Mouse (Mus musculus) liver, embryonic 12.5 days (tissue): ENCODE results near the gene Slc35b2. TPM values are rescaled to one million over a fixed set of nuclear protein-coding genes. Genes with fewer than 3 reads are reported as not detected.
A peak's percentile ranks its signal among the peaks of the same experiment; 100 is the strongest.

Source experiments
- ATAC-seq: fragments of 200-750 bp; cut with Nextera tagmentation; 2 replicates; pipeline ENCODE4 v1.8.0; 2017; ENCODE audit warnings: moderate number of reproducible peaks, mild to moderate bottlenecking, moderate library complexity
- H3K27ac ChIP-seq: fragments of 300-500 bp; sonication (generic); 2 replicates; pipeline ENCODE4 v1.5.1; 2016; ENCODE audit warnings: mild to moderate bottlenecking
- H3K27me3 ChIP-seq: fragments of 300-500 bp; sonication (generic); replicated peaks from 2 replicates; pipeline ENCODE4 v1.6.1; 2016; ENCODE audit warnings: mild to moderate bottlenecking, moderate library complexity
- H3K36me3 ChIP-seq: fragments of 300-500 bp; sonication (generic); 2 replicates; pipeline ENCODE4 v1.6.1; 2016; ENCODE audit warnings: mild to moderate bottlenecking, moderate library complexity
- H3K4me1 ChIP-seq: fragments of 300-500 bp; sonication (generic); 2 replicates; pipeline ENCODE4 v1.6.1; 2016
- H3K4me2 ChIP-seq: fragments of 300-500 bp; sonication (generic); 2 replicates; pipeline ENCODE4 v1.6.1; 2016; ENCODE audit warnings: mild to moderate bottlenecking, moderate library complexity
- H3K4me3 ChIP-seq: fragments of 300-500 bp; sonication (generic); 2 replicates; pipeline ENCODE4 v1.5.1; 2016; ENCODE audit warnings: mild to moderate bottlenecking, moderate library complexity
- H3K9ac ChIP-seq: fragments of 300-500 bp; sonication (generic); 2 replicates; pipeline ENCODE4 v1.6.1; 2016; ENCODE audit warnings: mild to moderate bottlenecking, moderate library complexity
- H3K9me3 ChIP-seq: fragments of 300-500 bp; sonication (generic); replicated peaks from 2 replicates; pipeline ENCODE4 v1.6.1; 2016; ENCODE audit warnings: mild to moderate bottlenecking, moderate library complexity
- WGBS: fragments of 180-500 bp; shearing (Covaris S2); methylation state at CpG from one replicate; pipeline ENCODE4 v1.1.7; 2016; ENCODE audit not compliant: insufficient replicate concordance; 5-methylcytosine and 5-hydroxymethylcytosine counted together
- polyA plus RNA-seq: library from polyadenylated mRNA; unstranded; fragments of >200 nt; fragmentation: Nextera tagmentation; extraction: Ambion mirVana; gene quantifications from 2 replicates; pipeline ENCODE4 v1.2.1, GENCODE M21; 2016

Slc35b2 gene
- polyA plus RNA-seq, 1 experiment from 2014 or later, result 72.5 TPM

GRCm38 (mm10) chr17:45599446-45600242 lies 36.0 kb downstream of the Slc35b2 start, which contains the start of gene Slc29a1:
Gene Slc29a1, minus strand, starts transcription at chr17:45599606.
- Histone ChIP-seq H3K4me1 (peaks cover 82% of the 10 kb centered on the region), H3K36me3 (no peaks in the 10 kb centered on the region), H3K4me3 (peak within 1 kb of the TSS; percentile 50), H3K9me3 (no peaks in the 10 kb centered on the region), H3K9ac (peak within 1 kb of the TSS; percentile 67), H3K27me3 (peaks cover 14% of the 10 kb centered on the region), H3K27ac (peak within 1 kb of the TSS; percentile 45), H3K4me2 (peak within 1 kb of the TSS; percentile 86)
- ATAC-seq, result peak; percentile 50
- 20% methylated on average over 32 of the region's 32 CpGs for WGBS

- Histone ChIP-seq H3K9me3 (no peaks in the 10 kb centered on the region), H3K36me3 (no peaks in the 10 kb centered on the region), H3K27ac (no peak overlapping the region), H3K4me1 (peaks cover 81% of the 10 kb centered on the region), H3K9ac (0 out of 2 replicates have a peak overlapping the region, but pooled peaks have one; percentile 17), H3K4me3 (no peak overlapping the region), H3K27me3 (peaks cover 14% of the 10 kb centered on the region), H3K4me2 (peak overlapping the region; percentile 71; the same call in 1 of the 2 replicates)
- no peak for ATAC-seq
- WGBS, result 67% methylated on average over 8 of the region's 8 CpGs
Measured at GRCm38 (mm10) chr17:45600267-45600666, 36.6 kb downstream of the Slc35b2 start.

DNA sequence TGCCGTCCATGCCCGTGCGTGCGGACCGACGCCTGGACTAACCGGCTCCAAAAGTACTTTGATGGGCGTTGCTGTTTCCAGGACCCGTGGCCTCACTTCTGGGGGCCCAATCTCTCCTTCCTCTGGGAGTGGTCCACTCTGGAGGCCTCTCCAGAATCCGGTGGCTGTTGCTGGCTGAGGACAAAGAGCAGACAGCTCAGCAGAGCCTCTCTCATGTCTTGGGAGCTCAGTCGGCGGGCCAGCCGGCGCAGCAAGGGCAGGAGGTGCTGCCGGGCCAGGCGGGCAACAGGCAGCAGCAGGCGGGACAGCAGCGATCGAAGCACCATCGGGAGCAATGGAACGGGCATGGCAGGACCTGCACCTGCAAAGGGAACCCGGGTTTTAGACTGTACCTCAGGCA lies 37.7 kb downstream of the Slc35b2 start:
- H3K4me1 ChIP-seq, result peaks cover 72% of the 10 kb centered on the region

GRCm38 (mm10) chr17:45601877-45602304 lies 38.2 kb downstream of the Slc35b2 start, which contains the start of gene Mymx:
Gene Mymx, minus strand, starts transcription at chr17:45602102.
- WGBS, result 64% methylated on average over 6 of the region's 6 CpGs
- H3K4me2 ChIP-seq, result peak within 1 kb of the TSS; percentile 71
- no peak for ATAC-seq
- H3K36me3 ChIP-seq, result no peaks in the 10 kb centered on the region
- peaks cover 66% of the 10 kb centered on the region for H3K4me1 ChIP-seq
- H3K4me3 ChIP-seq, result peak within 1 kb of the TSS; percentile 30
- H3K27me3 ChIP-seq, result peaks cover 14% of the 10 kb centered on the region
- H3K9ac ChIP-seq, result peak within 1 kb of the TSS; percentile 54
- no peaks in the 10 kb centered on the region for H3K9me3 ChIP-seq
- peak within 1 kb of the TSS; percentile 43; the same call in 1 of the 2 replicates for H3K27ac ChIP-seq

More for the DNA sequence above, 37.7 kb downstream of the Slc35b2 start:
- Histone ChIP-seq H3K27me3 (peaks cover 14% of the 10 kb centered on the region), H3K36me3 (no peaks in the 10 kb centered on the region), H3K9me3 (no peaks in the 10 kb centered on the region), H3K27ac (0 out of 2 replicates have a peak overlapping the region, but pooled peaks have one; percentile 43), H3K4me3 (peak overlapping the region; percentile 30), H3K4me2 (peak overlapping the region; percentile 71), H3K9ac (peak overlapping the region; percentile 54)
- 0 out of 2 replicates have a peak, but pooled peaks have one; percentile 9 for ATAC-seq
- 24% methylated on average over 22 of the region's 22 CpGs for WGBS

DNA sequence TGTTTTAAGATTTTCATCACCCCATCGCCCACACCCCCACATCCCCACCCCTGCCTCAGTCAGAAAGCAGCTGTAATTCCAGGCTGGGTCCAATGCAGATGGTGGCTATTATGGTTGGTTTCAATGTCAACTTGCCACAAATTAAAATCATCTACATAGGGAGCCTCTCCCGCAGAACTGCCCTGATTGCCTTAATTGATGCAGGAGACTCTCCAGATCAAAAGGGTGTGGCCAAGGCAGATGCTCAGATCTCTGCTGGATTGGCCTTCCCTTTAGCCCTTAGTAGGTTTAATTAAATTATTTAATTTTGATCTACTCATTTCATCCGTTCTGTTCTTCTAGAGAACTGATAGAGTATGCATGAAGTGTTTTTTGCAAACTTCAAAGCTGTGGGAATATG lies 39.3 kb downstream of the Slc35b2 start:
- no peak for ATAC-seq
- Histone ChIP-seq H3K27ac (no peak overlapping the region), H3K36me3 (no peaks in the 10 kb centered on the region), H3K4me1 (peaks cover 55% of the 10 kb centered on the region), H3K4me2 (no peak overlapping the region), H3K4me3 (no peak overlapping the region), H3K9ac (no peak overlapping the region), H3K9me3 (no peaks in the 10 kb centered on the region), H3K27me3 (peaks cover 14% of the 10 kb centered on the region)
- WGBS, result 72% methylated on average over 3 of the region's 3 CpGs

- no peak for ATAC-seq
- Histone ChIP-seq H3K36me3 (no peaks in the 10 kb centered on the region), H3K27me3 (peaks cover 7% of the 10 kb centered on the region), H3K9me3 (no peaks in the 10 kb centered on the region), H3K4me1 (peaks cover 44% of the 10 kb centered on the region), H3K27ac (no peak overlapping the region), H3K9ac (no peak overlapping the region), H3K4me3 (no peak overlapping the region), H3K4me2 (no peak overlapping the region)
- WGBS, result 78% methylated on average over 15 of the region's 15 CpGs
Measured at GRCm38 (mm10) chr17:45606992-45607879, 43.6 kb downstream of the Slc35b2 start.

DNA sequence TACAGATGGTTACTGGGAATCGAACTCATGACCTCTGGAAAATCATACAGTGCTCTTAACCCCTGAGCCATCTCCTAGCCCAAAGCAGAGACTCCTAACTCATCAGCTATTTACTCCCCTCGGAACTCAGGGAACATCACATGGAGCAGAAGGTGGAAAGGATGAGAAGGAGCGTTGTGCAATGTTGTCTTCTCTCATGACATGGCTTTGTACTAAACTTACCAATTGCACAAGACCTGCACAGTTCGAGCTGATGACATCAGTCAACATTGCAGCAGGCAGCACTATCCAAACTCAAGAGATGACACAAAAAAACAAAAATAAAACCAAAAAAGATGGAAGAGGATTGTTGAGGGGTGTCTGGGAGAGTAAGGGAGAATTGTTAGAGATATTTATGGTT lies 44.7 kb downstream of the Slc35b2 start:
- H3K9me3 ChIP-seq, result no peaks in the 10 kb centered on the region
- no peak overlapping the region for H3K4me2 ChIP-seq
- ATAC-seq, result no peak
- H3K27ac ChIP-seq, result no peak overlapping the region
- H3K36me3 ChIP-seq, result no peaks in the 10 kb centered on the region
- peaks cover 6% of the 10 kb centered on the region; the same call in 1 of the 2 replicates for H3K27me3 ChIP-seq
- no peak overlapping the region for H3K9ac ChIP-seq
- peaks cover 45% of the 10 kb centered on the region for H3K4me1 ChIP-seq
- no peak overlapping the region for H3K4me3 ChIP-seq
- 73% methylated on average over 4 of the region's 4 CpGs for WGBS

DNA sequence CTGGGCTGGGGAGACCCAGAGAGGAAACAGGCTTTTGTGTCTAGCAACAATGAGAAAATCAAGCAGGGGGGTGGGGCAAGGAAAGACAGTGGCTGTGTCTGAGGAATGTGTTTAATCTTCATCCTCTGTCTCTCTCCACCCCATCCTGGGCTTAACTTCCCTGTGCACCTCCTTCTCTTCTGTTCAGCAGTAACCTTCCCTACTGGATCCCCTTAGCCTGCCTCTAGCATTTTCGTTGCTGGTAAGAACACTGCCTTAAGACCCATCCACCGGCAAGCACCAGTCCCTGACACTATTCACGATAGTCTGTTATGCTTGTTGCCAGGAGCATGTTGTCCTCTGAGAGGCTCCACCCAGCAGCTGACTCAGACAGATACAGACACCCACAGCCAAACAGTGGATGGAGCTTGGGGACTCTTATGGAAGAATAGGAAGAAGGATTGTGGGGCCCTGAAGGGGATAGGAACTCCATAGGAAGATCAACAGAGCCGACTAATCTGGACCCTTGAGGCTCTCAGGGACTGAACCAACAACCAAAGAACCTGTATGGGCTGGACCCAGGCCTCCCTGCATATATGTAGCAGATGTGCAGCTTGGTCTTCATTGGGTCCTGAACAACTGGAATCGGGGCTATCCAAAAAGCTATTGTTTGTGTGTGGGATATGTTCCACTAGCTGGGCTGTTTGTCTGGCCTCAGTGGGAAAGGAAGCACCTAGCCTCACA lies 46.6 kb downstream of the Slc35b2 start:
- peak overlapping the region; percentile 10; the same call in 1 of the 2 replicates for H3K4me3 ChIP-seq
- peak overlapping the region; percentile 77 for H3K27ac ChIP-seq
- H3K4me1 ChIP-seq, result peaks cover 39% of the 10 kb centered on the region
- no peaks in the 10 kb centered on the region for H3K27me3 ChIP-seq
- ATAC-seq, result peak; percentile 90
- H3K36me3 ChIP-seq, result no peaks in the 10 kb centered on the region
- peak overlapping the region; percentile 63 for H3K4me2 ChIP-seq
- peak overlapping the region; percentile 49 for H3K9ac ChIP-seq
- 30% methylated on average over 5 of the region's 5 CpGs for WGBS
- no peaks in the 10 kb centered on the region for H3K9me3 ChIP-seq

GRCm38 (mm10) chr17:45612008-45612407 lies 48.3 kb downstream of the Slc35b2 start:
- Histone ChIP-seq H3K9ac (no peak overlapping the region), H3K36me3 (no peaks in the 10 kb centered on the region), H3K4me1 (peaks cover 39% of the 10 kb centered on the region), H3K27me3 (no peaks in the 10 kb centered on the region), H3K4me3 (no peak overlapping the region), H3K4me2 (no peak overlapping the region), H3K9me3 (no peaks in the 10 kb centered on the region), H3K27ac (no peak overlapping the region)
- WGBS, result 64% methylated on average over 8 of the region's 8 CpGs
- ATAC-seq, result no peak

- H3K4me2 ChIP-seq, result no peak overlapping the region
- no peaks in the 10 kb centered on the region for H3K36me3 ChIP-seq
- H3K4me3 ChIP-seq, result no peak overlapping the region
- no peak overlapping the region for H3K9ac ChIP-seq
- H3K27me3 ChIP-seq, result no peaks in the 10 kb centered on the region
- no peaks in the 10 kb centered on the region for H3K9me3 ChIP-seq
- no peak for ATAC-seq
- H3K27ac ChIP-seq, result no peak overlapping the region
- 57% methylated on average over 7 of the region's 7 CpGs for WGBS
- peaks cover 39% of the 10 kb centered on the region for H3K4me1 ChIP-seq
Measured at GRCm38 (mm10) chr17:45612921-45613320, 49.2 kb downstream of the Slc35b2 start.

GRCm38 (mm10) chr17:45616046-45616650 lies 52.5 kb downstream of the Slc35b2 start:
- ATAC-seq, result no peak
- Histone ChIP-seq H3K9me3 (no peaks in the 10 kb centered on the region), H3K27ac (no peak overlapping the region), H3K4me3 (no peak overlapping the region), H3K27me3 (no peaks in the 10 kb centered on the region), H3K4me2 (no peak overlapping the region), H3K4me1 (peaks cover 42% of the 10 kb centered on the region), H3K36me3 (no peaks in the 10 kb centered on the region), H3K9ac (no peak overlapping the region)
- WGBS, result 42% methylated on average over 4 of the region's 4 CpGs
